Mouse (Mus musculus): ENCODE data around the gene Agtrap. TPM values are rescaled to one million over a fixed set of nuclear protein-coding genes. Genes with fewer than 3 reads are reported as not detected.

The Agtrap gene
- polyA plus RNA-seq, 1 experiment from 2014 or later, result 16.4 TPM

DNA sequence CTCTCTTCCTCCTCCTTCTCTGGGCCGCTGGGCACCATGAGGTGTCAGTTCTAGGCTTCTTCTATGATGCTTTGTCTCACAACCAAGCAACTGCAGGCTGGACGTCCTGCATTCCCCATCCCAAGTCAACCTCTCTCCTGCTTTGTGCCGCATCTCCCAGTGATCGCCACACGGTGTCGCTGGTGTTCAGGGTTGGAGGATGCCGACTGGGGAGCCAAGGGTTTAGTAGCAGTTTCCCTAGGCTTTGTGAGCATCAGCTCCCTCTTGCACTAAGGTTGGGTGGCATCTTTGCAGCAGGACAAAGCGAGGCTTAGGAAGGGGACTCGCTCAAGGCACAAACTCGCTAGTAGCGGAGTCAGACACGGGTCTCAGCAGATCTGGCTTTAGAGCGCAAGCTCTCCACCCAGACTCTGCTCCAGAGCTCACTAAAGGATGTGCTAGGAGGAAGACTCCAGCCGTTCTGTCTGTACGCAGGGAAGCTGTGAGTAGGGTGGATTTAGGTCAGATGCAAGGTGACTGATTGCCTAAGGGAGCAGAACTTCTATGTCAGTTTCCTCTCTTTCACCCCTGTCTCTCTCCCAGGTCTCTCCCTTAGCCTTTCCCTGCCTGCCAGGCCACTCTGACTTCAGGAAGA is 27.0 kb upstream of the Agtrap start:
- Histone ChIP-seq H3K27ac (ENCODE audit: low read depth) (no peak overlapping the region), H3K27me3 (replicated peaks; ENCODE audit: control insufficient read depth, insufficient read depth, low read length) (no peaks in the 10 kb centered on the region), H3K9ac (ENCODE audit: low read length) (no peak overlapping the region), H3K4me2 (ENCODE audit: low read length) (peak overlapping the region; percentile 23; the same call in 1 of the 2 replicates), H3K4me1 (replicated peaks; ENCODE audit: control insufficient read depth, insufficient read depth, low read length) (no peaks in the 10 kb centered on the region), H3K9me3 (ENCODE audit: control insufficient read depth, low read length) (0 out of 2 replicates have a peak, but pooled peaks cover 5% of the 10 kb centered on the region), H3K36me3 (ENCODE audit: control insufficient read depth, insufficient read depth, low read length) (no peaks in the 10 kb centered on the region), H3K4me3 (ENCODE audit: low read depth, low read length) (no peak overlapping the region)
- 3% methylated on average over 15 of the region's 15 CpGs for WGBS
- DNase-seq (ENCODE audit: low spot score), result peak; percentile 93
- ATAC-seq (replicated peaks; ENCODE audit: low FRiP score, low TSS enrichment, low read depth), result peak; percentile 54

GRCm38 (mm10) chr4:148112519-148112918 is 24.7 kb upstream of the Agtrap start:
- 74% methylated on average over 12 of the region's 12 CpGs for WGBS
- Histone ChIP-seq H3K4me2 (ENCODE audit: low read length) (no peak overlapping the region), H3K9ac (ENCODE audit: low read length) (no peak overlapping the region), H3K9me3 (ENCODE audit: control insufficient read depth, low read length) (0 out of 2 replicates have a peak, but pooled peaks cover 5% of the 10 kb centered on the region), H3K27ac (ENCODE audit: low read depth) (no peak overlapping the region), H3K27me3 (replicated peaks; ENCODE audit: control insufficient read depth, insufficient read depth, low read length) (no peaks in the 10 kb centered on the region), H3K36me3 (ENCODE audit: control insufficient read depth, insufficient read depth, low read length) (no peaks in the 10 kb centered on the region), H3K4me1 (replicated peaks; ENCODE audit: control insufficient read depth, insufficient read depth, low read length) (no peaks in the 10 kb centered on the region), H3K4me3 (ENCODE audit: low read depth, low read length) (no peak overlapping the region)
- DNase-seq (ENCODE audit: low spot score), result no peak
- no peak for ATAC-seq (replicated peaks; ENCODE audit: low FRiP score, low TSS enrichment, low read depth)

GRCm38 (mm10) chr4:148109215-148109614 is 21.4 kb upstream of the Agtrap start:
- Histone ChIP-seq H3K4me1 (replicated peaks; ENCODE audit: control insufficient read depth, insufficient read depth, low read length) (no peaks in the 10 kb centered on the region), H3K4me2 (ENCODE audit: low read length) (no peak overlapping the region), H3K36me3 (ENCODE audit: control insufficient read depth, insufficient read depth, low read length) (no peaks in the 10 kb centered on the region), H3K9me3 (ENCODE audit: control insufficient read depth, low read length) (no peaks in the 10 kb centered on the region), H3K9ac (ENCODE audit: low read length) (no peak overlapping the region), H3K4me3 (ENCODE audit: low read depth, low read length) (no peak overlapping the region), H3K27ac (ENCODE audit: low read depth) (no peak overlapping the region), H3K27me3 (replicated peaks; ENCODE audit: control insufficient read depth, insufficient read depth, low read length) (no peaks in the 10 kb centered on the region)
- DNase-seq (ENCODE audit: low spot score), result no peak
- no peak for ATAC-seq (replicated peaks; ENCODE audit: low FRiP score, low TSS enrichment, low read depth)
- 80% methylated on average over 5 of the region's 5 CpGs for WGBS

DNA sequence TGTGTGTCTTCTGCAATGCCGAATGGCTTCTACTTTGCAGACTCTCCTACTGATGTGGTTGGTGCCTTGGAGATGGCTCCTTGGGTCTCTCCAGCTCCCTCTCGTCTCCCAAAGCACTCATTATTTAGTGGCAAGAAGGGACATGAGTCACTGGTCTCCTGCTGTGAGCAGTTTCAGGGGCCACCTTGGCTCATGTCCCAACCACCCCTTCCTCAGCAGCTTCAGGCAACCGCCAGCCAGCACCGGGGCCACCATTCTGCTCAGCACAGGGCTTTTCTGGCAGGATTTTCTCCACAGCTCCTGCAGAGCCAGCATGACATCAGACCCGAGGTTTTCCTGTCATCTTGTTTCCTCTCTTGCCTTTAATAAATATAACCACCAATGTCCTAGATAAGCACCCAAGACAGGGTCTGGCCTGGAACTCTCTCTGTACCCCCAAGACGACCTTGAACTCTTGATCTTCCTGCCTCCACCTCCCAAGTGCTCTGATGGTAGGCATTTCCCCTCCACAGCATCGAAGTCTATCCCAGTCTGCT is 20.8 kb upstream of the Agtrap start:
- 51% methylated on average over 7 of the region's 7 CpGs for WGBS

DNA sequence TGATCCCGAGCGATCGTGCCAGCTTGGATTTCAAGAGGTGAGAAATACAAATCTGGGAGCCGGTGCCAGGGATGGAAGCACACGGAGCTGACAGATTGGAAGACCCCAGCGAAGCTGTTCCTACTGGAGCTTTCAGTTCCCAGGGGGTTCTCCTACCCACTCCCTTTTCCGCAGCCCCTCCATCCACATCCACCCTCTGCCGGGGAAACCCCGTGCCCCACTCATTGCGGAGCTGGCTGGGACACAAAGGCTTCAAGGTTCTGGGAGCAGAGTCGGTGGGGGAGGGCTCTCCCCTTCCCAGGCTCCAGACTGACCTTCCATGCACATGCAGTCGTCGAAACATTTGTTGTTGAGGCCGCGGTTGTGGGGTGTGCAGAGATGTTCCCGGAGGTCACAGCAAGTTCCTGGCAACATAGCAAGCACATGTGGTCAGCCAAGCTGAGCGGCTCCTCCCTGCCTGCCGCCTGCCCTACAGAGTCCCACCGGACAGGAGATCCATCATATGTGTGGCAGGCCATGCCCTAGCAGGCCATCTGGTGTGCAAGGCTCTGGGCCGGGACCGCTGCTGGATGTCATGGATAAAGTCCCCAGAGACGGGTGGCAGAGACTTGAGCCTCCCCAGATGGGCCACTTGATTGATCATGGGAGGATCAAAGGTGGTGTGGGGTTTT is 19.9 kb upstream of the Agtrap start:
- no peak overlapping the region for H3K9ac ChIP-seq (ENCODE audit: low read length)

More for the DNA sequence above, 20.8 kb upstream of the Agtrap start:
- Histone ChIP-seq H3K4me2 (ENCODE audit: low read length) (no peak overlapping the region), H3K27me3 (replicated peaks; ENCODE audit: control insufficient read depth, insufficient read depth, low read length) (no peaks in the 10 kb centered on the region), H3K36me3 (ENCODE audit: control insufficient read depth, insufficient read depth, low read length) (no peaks in the 10 kb centered on the region), H3K9ac (ENCODE audit: low read length) (no peak overlapping the region), H3K27ac (ENCODE audit: low read depth) (no peak overlapping the region), H3K4me3 (ENCODE audit: low read depth, low read length) (no peak overlapping the region), H3K4me1 (replicated peaks; ENCODE audit: control insufficient read depth, insufficient read depth, low read length) (no peaks in the 10 kb centered on the region), H3K9me3 (ENCODE audit: control insufficient read depth, low read length) (no peaks in the 10 kb centered on the region)
- DNase-seq (ENCODE audit: low spot score), result no peak
- no peak for ATAC-seq (replicated peaks; ENCODE audit: low FRiP score, low TSS enrichment, low read depth)

GRCm38 (mm10) chr4:148104146-148104545 is 16.3 kb upstream of the Agtrap start:
- H3K4me3 ChIP-seq (ENCODE audit: low read depth, low read length), result no peak overlapping the region
- H3K9ac ChIP-seq (ENCODE audit: low read length), result no peak overlapping the region
- no peak for DNase-seq (ENCODE audit: low spot score)
- H3K4me1 ChIP-seq (replicated peaks; ENCODE audit: control insufficient read depth, insufficient read depth, low read length), result peaks cover 3% of the 10 kb centered on the region
- no peaks in the 10 kb centered on the region for H3K36me3 ChIP-seq (ENCODE audit: control insufficient read depth, insufficient read depth, low read length)
- no peaks in the 10 kb centered on the region for H3K27me3 ChIP-seq (replicated peaks; ENCODE audit: control insufficient read depth, insufficient read depth, low read length)
- no peak overlapping the region for H3K27ac ChIP-seq (ENCODE audit: low read depth)
- H3K4me2 ChIP-seq (ENCODE audit: low read length), result no peak overlapping the region
- 84% methylated on average over 3 of the region's 3 CpGs for WGBS
- H3K9me3 ChIP-seq (ENCODE audit: control insufficient read depth, low read length), result no peaks in the 10 kb centered on the region
- ATAC-seq (replicated peaks; ENCODE audit: low FRiP score, low TSS enrichment, low read depth), result no peak

More for the DNA sequence above, 19.9 kb upstream of the Agtrap start:
- no peak overlapping the region for H3K4me2 ChIP-seq (ENCODE audit: low read length)
- no peaks in the 10 kb centered on the region for H3K27me3 ChIP-seq (replicated peaks; ENCODE audit: control insufficient read depth, insufficient read depth, low read length)
- H3K4me3 ChIP-seq (ENCODE audit: low read depth, low read length), result no peak overlapping the region
- peak; percentile 26; the same call in 1 of the 2 replicates for ATAC-seq (replicated peaks; ENCODE audit: low FRiP score, low TSS enrichment, low read depth)
- 28% methylated on average over 22 of the region's 22 CpGs for WGBS
- no peak for DNase-seq (ENCODE audit: low spot score)
- no peak overlapping the region for H3K27ac ChIP-seq (ENCODE audit: low read depth)
- H3K4me1 ChIP-seq (replicated peaks; ENCODE audit: control insufficient read depth, insufficient read depth, low read length), result no peaks in the 10 kb centered on the region
- no peaks in the 10 kb centered on the region for H3K36me3 ChIP-seq (ENCODE audit: control insufficient read depth, insufficient read depth, low read length)
- H3K9me3 ChIP-seq (ENCODE audit: control insufficient read depth, low read length), result no peaks in the 10 kb centered on the region

GRCm38 (mm10) chr4:148101801-148102527 is 14.1 kb upstream of the Agtrap start:
- ATAC-seq (replicated peaks; ENCODE audit: low FRiP score, low TSS enrichment, low read depth), result peak; percentile 71
- H3K4me1 ChIP-seq (replicated peaks; ENCODE audit: control insufficient read depth, insufficient read depth, low read length), result peaks cover 3% of the 10 kb centered on the region
- no peaks in the 10 kb centered on the region for H3K9me3 ChIP-seq (ENCODE audit: control insufficient read depth, low read length)
- no peaks in the 10 kb centered on the region for H3K27me3 ChIP-seq (replicated peaks; ENCODE audit: control insufficient read depth, insufficient read depth, low read length)
- no peaks in the 10 kb centered on the region for H3K36me3 ChIP-seq (ENCODE audit: control insufficient read depth, insufficient read depth, low read length)
- whole genome bisulfite sequencing, result 17% methylated on average over 29 of the region's 29 CpGs
- peak; percentile 75 for DNase-seq (ENCODE audit: low spot score)
- H3K27ac ChIP-seq (ENCODE audit: low read depth), result no peak overlapping the region
- H3K4me2 ChIP-seq (ENCODE audit: low read length), result peak overlapping the region; percentile 46
- H3K9ac ChIP-seq (ENCODE audit: low read length), result no peak overlapping the region
- peak overlapping the region; percentile 21; the same call in 1 of the 2 replicates for H3K4me3 ChIP-seq (ENCODE audit: low read depth, low read length)

DNA sequence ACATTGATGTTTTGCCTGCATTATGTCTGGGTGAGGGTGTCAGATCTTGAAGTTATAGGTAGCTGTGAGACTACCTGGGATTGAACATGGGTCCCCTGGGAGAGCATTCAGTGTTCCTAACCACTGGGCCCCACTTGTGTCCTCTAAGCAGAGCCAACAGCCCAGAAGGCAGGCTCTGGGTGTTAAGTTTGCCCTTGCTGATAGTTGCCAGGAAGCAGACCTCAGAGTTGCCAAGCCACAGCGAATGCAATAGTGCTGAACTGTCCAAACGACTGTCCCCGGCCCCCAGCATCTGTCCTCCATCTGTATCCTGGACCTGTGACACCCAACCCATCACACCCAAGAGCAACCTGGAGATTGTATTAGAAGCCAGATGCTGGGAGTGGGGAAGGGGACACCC is 10.8 kb upstream of the Agtrap start:
- no peak overlapping the region for H3K9ac ChIP-seq (ENCODE audit: low read length)
- no peaks in the 10 kb centered on the region for H3K36me3 ChIP-seq (ENCODE audit: control insufficient read depth, insufficient read depth, low read length)
- no peaks in the 10 kb centered on the region for H3K9me3 ChIP-seq (ENCODE audit: control insufficient read depth, low read length)
- WGBS, result 91% methylated on average over 3 of the region's 3 CpGs
- no peaks in the 10 kb centered on the region for H3K27me3 ChIP-seq (replicated peaks; ENCODE audit: control insufficient read depth, insufficient read depth, low read length)
- ATAC-seq (replicated peaks; ENCODE audit: low FRiP score, low TSS enrichment, low read depth) (no peak), DNase-seq (ENCODE audit: low spot score) (no peak)
- H3K4me2 ChIP-seq (ENCODE audit: low read length), result no peak overlapping the region
- peaks cover 3% of the 10 kb centered on the region for H3K4me1 ChIP-seq (replicated peaks; ENCODE audit: control insufficient read depth, insufficient read depth, low read length)
- no peak overlapping the region for H3K4me3 ChIP-seq (ENCODE audit: low read depth, low read length)
- no peak overlapping the region for H3K27ac ChIP-seq (ENCODE audit: low read depth)
